Mouse (Mus musculus) left cerebral cortex, adult 2 months (tissue): ENCODE results near the gene Odf3. TPM values are rescaled to one million over a fixed set of nuclear protein-coding genes. Genes with fewer than 3 reads are reported as not detected.
"Not testable (repeated sequence)": the region's sequence is repeated elsewhere in the genome, so short reads cannot be mapped to it uniquely, and the experiment has no call there.

Source experiments
- DNase-seq, 2 experiments: peaks; one replicate each; pipeline ENCODE4 v3.0.0; 2021 to 2022; ENCODE audit warnings: low spot score in 2 of 2, mixed read lengths in 1 of 2; ENCODE audit errors: extremely low spot score in 1 of 2
- H3K27ac ChIP-seq: fragments of 200-600 bp; 2 replicates; pipeline ENCODE4 v1.8.1; 2022
- H3K4me3 ChIP-seq: fragments of 200-600 bp; 2 replicates; pipeline ENCODE4 v1.8.1; 2022
- CTCF ChIP-seq: fragments of 200-600 bp; IDR thresholded peaks from 2 replicates; pipeline ENCODE4 v1.8.1; 2022; ENCODE audit warnings: antibody characterized with exemption, mild to moderate bottlenecking, moderate library complexity
- intact Hi-C: fragments of 180-260 bp; cut with DNase I; formaldehyde crosslinking; loops from one replicate; pipeline ENCODE4 v1.15.1; 2025
- total RNA-seq, 2 experiments: library from RNA; stranded (reverse); gene quantifications; 2 replicates each; pipeline ENCODE4 v1.2.3; 2021

Gene Odf3
- total RNA-seq, 2 experiments from 2014 or later: not detected

DNA sequence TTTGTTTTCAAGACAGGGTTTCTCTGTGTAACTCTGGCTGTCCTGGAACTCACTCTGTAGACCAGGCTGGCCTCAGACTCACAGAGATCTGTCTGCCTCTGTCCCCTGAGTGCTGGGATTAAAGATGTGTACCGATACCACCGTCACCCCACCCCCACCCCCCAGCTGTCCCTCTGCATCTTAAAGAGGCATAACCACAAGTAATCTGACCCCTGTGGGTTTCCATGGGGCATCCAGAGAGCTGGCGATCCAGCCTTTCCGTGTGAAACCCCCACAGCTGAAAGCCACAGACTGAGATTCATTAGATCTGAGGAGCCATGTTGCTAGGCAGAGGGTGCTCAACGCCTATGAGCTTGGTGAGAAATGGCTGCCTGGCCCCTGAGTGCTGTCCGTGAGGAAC lies 12.4 kb downstream of the Odf3 start:
- Histone ChIP-seq H3K4me3 (no peak overlapping the region; the same call in 1 of the 2 replicates), H3K27ac (no peak overlapping the region)
- TF ChIP-seq CTCF: no peak
- no peak for DNase-seq
- intact Hi-C loops: loop anchor here (5.0 kb wide), 1 partner anchor 312 kb away; the partner anchor contains the start of gene Rnh1

- Histone ChIP-seq H3K27ac (no peak overlapping the region), H3K4me3 (no peak overlapping the region)
- intact Hi-C loops: no loop called here
- TF ChIP-seq CTCF: no peak
- no peak for DNase-seq
Measured at GRCm38 (mm10) chr7:140860728-140861127, 13.1 kb downstream of the Odf3 start.

GRCm38 (mm10) chr7:140864761-140865160 lies 17.2 kb downstream of the Odf3 start:
- no peak for DNase-seq
- TF ChIP-seq CTCF: no peak
- Histone ChIP-seq H3K27ac (no peak overlapping the region), H3K4me3 (no peak overlapping the region)
- intact Hi-C loops: no loop called here

GRCm38 (mm10) chr7:140874224-140874623 lies 26.6 kb downstream of the Odf3 start:
- Histone ChIP-seq H3K4me3 (no peak overlapping the region), H3K27ac (no peak overlapping the region)
- TF ChIP-seq CTCF: no peak
- DNase-seq: no peak
- intact Hi-C loops: no loop called here

- H3K4me3 ChIP-seq: no peak overlapping the region
- intact Hi-C loops: no loop called here
- DNase-seq: no peak
- no peak overlapping the region for H3K27ac ChIP-seq
- no peak for TF ChIP-seq CTCF
Measured at GRCm38 (mm10) chr7:140877364-140877763, 29.8 kb downstream of the Odf3 start.

- no peak for DNase-seq
- no peak for TF ChIP-seq CTCF
- intact Hi-C loops: no loop called here
- Histone ChIP-seq H3K4me3 (no peak overlapping the region), H3K27ac (no peak overlapping the region)
Measured at GRCm38 (mm10) chr7:140879355-140879754, 31.8 kb downstream of the Odf3 start.

DNA sequence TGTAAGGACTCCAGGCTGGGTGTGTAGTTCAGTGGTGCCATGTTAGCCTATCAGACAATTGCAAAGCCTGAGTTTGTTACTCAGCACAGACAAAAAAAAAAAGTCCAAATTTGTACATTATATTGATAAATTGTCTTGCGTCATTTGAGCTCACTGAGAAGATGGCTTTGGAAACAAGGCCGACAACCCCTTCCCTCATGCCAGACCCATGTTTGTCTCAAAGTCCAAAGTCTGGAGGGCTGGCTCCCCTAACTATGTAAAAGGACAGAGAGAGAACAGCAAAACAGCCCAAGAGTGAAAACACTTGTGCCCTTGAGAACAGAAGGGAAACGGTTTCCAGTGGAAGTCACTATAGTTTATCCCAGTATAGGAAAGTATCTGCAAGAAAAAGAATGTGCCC lies 32.8 kb downstream of the Odf3 start:
- DNase-seq: no peak
- Histone ChIP-seq H3K4me3 (peak overlapping the region; percentile 85; the same call in 1 of the 2 replicates), H3K27ac (no peak overlapping the region)
- TF ChIP-seq CTCF: no peak
- intact Hi-C loops: loop anchor here (5.0 kb wide), 1 partner anchor 33 kb away; the partner anchor contains the start of genes Odf3 and Scgb1c1

GRCm38 (mm10) chr7:140880865-140881515 lies 33.4 kb downstream of the Odf3 start:
- DNase-seq: no peak
- no peak for TF ChIP-seq CTCF
- intact Hi-C loops: loop anchor here (5.0 kb wide), 1 partner anchor 34 kb away; the partner anchor contains the start of genes Odf3 and Scgb1c1
- H3K27ac ChIP-seq: peak overlapping the region; percentile 95
- H3K4me3 ChIP-seq: peak overlapping the region; percentile 85

DNA sequence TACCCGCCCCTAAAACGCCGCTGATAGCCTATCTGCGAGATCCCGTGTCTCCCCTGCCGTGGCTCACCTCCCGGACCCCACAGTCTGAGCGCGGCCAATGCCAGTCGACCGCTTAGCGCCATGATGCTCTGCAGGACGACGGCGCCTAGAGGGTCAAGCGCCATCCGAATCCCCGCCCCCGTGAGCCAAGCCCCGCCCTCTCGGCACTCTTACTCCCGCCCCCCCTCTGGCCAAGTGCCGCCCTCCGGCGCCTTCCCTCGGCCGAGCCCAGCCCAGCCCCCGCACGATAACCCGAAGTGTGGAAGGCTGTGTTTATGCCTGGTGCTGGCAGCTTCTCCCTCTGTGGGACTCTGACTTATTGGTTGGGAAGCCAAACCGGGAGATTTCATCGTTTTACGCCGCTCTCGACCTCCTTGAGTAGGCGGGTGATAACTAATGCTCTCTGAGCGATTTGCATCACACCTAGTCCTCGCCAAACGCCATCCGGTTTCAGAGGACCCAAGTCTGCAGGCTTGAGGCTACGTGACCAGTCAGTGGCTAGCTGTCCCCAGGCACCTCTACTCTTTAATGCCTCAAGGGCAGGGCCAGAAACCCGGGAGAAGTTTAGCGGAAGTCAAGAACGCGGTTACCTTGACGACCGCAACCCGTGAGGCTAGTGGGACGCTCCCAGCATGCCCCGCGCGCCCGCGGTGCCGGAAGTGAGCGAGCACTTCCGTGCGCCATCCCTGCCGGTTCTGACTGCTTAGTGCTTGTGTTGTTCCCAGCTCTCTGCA lies 34.3 kb downstream of the Odf3 start, which contains the start of the genes Psmd13 and Sirt3:
Psmd13 (plus strand) TSS at position 273 of the 773 bp plus-strand sequence.
Sirt3 (minus strand) TSS at position 614 of the 773 bp plus-strand sequence.
- peak within 1 kb of the TSS; percentile 85 for H3K4me3 ChIP-seq
- TF ChIP-seq CTCF: no peak
- DNase-seq: peak; percentile 94
- peak within 1 kb of the TSS; percentile 95 for H3K27ac ChIP-seq
- intact Hi-C loops: loop anchor here (1.0 to 5.0 kb wide), 2 partner anchors 25 to 35 kb away; partner anchors contain the start of genes Bet1l, Odf3 and Scgb1c1

GRCm38 (mm10) chr7:140882469-140882803 lies 34.8 kb downstream of the Odf3 start:
- TF ChIP-seq CTCF: no peak
- DNase-seq: no peak
- H3K27ac ChIP-seq: peak overlapping the region; percentile 95
- intact Hi-C loops: loop anchor here (1.0 to 5.0 kb wide), 2 partner anchors 25 to 35 kb away; partner anchors contain the start of genes Bet1l, Odf3 and Scgb1c1
- H3K4me3 ChIP-seq: peak overlapping the region; percentile 85

DNA sequence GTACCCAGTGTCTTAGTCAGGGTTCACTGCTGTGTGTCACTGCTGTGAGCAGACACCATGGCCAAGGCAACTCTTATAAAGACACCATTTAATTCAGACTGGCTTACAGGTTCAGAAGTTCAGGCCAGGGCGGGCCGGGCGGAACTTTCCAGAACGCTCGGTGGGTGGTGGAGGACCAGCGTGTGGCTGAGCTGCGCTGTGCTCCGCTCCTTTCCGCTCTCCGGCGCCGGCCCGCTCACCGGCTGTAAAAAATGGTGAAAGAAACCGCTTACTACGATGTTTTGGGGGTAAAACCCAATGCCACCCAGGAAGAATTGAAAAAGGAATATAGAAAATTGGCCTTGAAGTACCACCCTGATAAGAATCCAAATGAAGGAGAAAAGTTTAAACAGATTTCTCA lies 43.0 kb downstream of the Odf3 start:
- H3K27ac ChIP-seq, DNase-seq, intact Hi-C loops, H3K4me3 ChIP-seq: not testable (repeated sequence)

GRCm38 (mm10) chr7:140894031-140894430 lies 46.4 kb downstream of the Odf3 start:
- no peak overlapping the region for H3K4me3 ChIP-seq
- H3K27ac ChIP-seq: no peak overlapping the region
- no peak for TF ChIP-seq CTCF
- no peak for DNase-seq
- intact Hi-C loops: no loop called here
